Mouse (Mus musculus) cerebellum, postnatal 10 days (tissue): ENCODE measurements around the gene Spata25.

Source experiments
- DNase-seq, 2 experiments: peaks; one replicate each; pipeline ENCODE4 v3.0.0; 2021; ENCODE audit warnings: mixed read lengths in 2 of 2

Gene Spata25

DNA sequence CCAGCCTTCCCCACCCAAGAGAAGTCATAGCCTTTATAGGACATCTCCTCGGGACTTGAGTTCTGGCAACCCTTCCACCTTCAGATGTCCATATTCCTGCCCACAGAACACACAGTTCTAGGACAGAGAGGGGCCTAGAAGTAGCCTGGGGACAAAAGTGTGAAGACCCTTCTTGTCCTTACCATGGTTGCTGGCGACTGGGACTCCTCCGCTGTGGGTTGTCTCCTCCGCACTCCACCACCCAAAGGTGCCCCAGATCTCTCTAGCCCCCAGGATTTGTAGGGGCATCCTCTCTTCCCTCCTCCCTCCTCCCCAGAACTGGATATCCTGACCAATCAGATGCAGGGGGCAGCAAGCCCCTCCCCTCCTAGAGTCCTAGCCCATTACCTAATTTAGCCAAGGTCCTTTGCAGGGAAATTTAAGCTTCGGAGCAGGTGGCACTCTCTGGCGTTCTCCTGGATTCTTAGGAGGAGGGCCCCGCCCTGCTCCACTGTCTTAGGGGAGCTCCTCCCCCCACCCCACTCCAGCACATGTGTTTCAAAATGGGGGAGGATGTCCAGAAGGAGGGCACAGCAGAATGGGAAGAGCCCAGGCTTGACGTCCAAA is 48.8 kb downstream of the Spata25 start, which contains the start of gene Tnnc2:
Tnnc2 (minus strand) TSS at position 487 of the 606 bp plus-strand sequence.
- DNase-seq: no peak

DNA sequence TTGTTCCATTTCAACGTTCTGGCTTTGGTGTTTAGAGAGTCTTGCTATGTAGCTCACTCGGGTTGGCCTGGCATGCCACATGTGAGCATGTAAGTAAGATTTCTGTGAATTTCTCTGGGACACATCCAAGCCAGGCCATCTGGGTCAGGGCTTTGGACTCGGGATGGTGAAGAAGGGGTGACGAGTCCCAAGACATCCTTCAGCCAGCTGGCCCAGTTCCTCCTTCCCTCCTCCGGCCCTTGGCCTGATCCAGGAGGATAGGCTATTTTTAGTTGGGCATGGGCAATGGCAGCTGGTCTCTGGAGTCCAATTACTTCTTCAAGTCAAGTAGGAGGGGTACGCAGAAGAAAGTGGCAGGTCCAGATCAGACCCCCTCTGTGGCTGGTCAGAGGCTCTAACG is 49.5 kb downstream of the Spata25 start:
- DNase-seq: peak; percentile 64 to 67

- DNase-seq: no peak
Observed at GRCm38 (mm10) chr2:164778015-164778287, 50.4 kb downstream of the Spata25 start.

- DNase-seq: no peak
Observed at GRCm38 (mm10) chr2:164777246-164778014, 50.9 kb downstream of the Spata25 start.

- DNase-seq: no peak
Observed at GRCm38 (mm10) chr2:164776801-164777200, 51.5 kb downstream of the Spata25 start.
